Mouse (Mus musculus) thymus, adult 2 months (tissue): ENCODE measurements around the gene Higd1c.

Experiments
- CTCF ChIP-seq: fragments of 200-500 bp; IDR thresholded peaks from 2 replicates; pipeline ENCODE4 v1.5.1; 2012; ENCODE audit warnings: mild to moderate bottlenecking, control low read depth, low read length, moderate library complexity, borderline replicate concordance; ENCODE audit not compliant: control insufficient read depth, poor library complexity, insufficient read depth; ENCODE audit errors: extremely low read depth
- POLR2A ChIP-seq: fragments of 200-500 bp; IDR thresholded peaks from 2 replicates; pipeline ENCODE4 v1.6.1; 2012; ENCODE audit warnings: mild to moderate bottlenecking, low read length, control low read depth, moderate library complexity; ENCODE audit not compliant: control insufficient read depth, poor library complexity, insufficient read depth; ENCODE audit errors: extremely low read depth

DNA sequence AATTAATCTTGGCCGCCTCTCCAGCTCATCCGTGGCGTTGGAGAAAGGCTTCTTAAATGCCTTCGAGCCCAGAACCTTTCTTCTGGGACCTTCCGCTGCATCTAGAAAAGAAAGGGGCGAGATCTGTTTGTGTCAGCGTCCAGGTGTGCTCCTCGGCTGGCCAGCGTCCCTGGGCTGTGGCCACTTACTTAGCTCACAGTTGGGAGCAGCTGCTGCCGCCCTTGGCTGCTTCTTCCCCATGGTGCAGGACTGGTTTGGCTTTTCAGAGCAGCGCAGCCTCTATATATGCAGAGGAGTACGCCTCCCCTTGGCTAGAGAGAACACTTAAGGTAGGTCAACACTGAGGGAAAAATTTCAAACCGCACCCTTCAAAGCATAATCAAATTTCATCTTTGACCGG lies 59.6 kb downstream of the Higd1c start:
- TF ChIP-seq POLR2A (no peak), CTCF (no peak)
